9 mouse cellular contexts compared by ENCODE assay signal in the genomic region with DNA sequence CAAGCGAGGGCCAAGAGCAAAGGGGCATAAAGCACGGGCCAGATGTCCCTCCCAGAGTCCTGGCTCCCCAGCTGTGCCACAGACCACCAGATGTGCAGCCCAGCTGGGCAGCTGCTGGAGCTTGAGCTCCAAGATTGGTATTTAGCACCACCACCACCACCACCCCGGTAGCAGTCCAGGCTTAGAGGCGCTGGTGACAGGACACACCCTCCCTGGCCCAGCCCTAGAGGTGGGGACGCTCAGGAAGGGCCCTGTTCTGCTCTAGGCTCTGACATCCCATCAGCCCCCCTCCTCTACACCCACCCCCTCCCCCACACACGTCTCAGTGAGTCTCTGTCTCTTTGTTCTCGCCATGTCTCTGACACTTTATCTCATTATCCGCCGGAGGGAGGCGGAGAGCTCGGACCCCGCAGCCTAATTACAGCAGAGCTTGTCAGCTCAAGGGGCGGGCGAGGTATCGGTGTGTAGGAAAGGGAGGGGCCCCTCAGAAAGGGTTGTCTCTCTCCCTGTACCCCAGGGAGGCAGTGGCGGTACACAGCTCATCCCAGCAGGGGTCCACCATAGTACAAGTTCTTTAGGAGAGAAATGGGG. TPM values are rescaled to one million over a fixed set of nuclear protein-coding genes. Genes with fewer than 3 reads are reported as not detected.
A peak's percentile ranks its signal among the peaks of the same experiment; 100 is the strongest.
DNase-seq lines count a peak whose midpoint lies in the region; ATAC-seq lines count a peak whose summit lies in the region.
"Had no signal": no experiment of that assay in that cellular context is flagged by ENCODE, and none has a peak within 500 bp of the region (broad histone marks: within the 10 kb centered on the region; RNA-seq: fewer than 3 reads in every experiment).

No protein-coding gene starts in this region.

- ATAC-seq in heart, embryonic 14.5 days (ENCODE audit: insufficient number of reproducible peaks, insufficient read depth, low FRiP score, low read depth): no peak
- peak; percentile 23; the same call in 1 of the 2 replicates for ATAC-seq in intestine, embryonic 16.5 days
- ATAC-seq in neural tube, embryonic 12.5 days (ENCODE audit: low FRiP score, low read depth): 0 out of 2 replicates have a peak, but pooled peaks have one; percentile 8

- peaks cover 44 to 57% of the 10 kb centered on the region in 2 experiments for H3K4me1 ChIP-seq in heart, embryonic 14.5 days (ENCODE audit: control insufficient read depth in 2 of 2, insufficient read depth in 2 of 2, low read length in 2 of 2)
- peaks cover 72% of the 10 kb centered on the region for H3K4me1 ChIP-seq in intestine, embryonic 16.5 days (ENCODE audit: control insufficient read depth, insufficient read depth, low read length)
- peaks cover 92% of the 10 kb centered on the region for H3K4me1 ChIP-seq in neural tube, embryonic 12.5 days

- H3K4me3 ChIP-seq in heart, embryonic 14.5 days (ENCODE audit: control insufficient read depth in 1 of 2, insufficient read depth in 1 of 2, low read depth in 1 of 2, low read length in 2 of 2): peak overlapping the region; percentile 17 to 22; a peak in 3 of 4 replicates
- H3K4me3 ChIP-seq in intestine, embryonic 16.5 days (ENCODE audit: low read length): peak overlapping the region; percentile 36
- H3K4me3 ChIP-seq in neural tube, embryonic 12.5 days: peak overlapping the region; percentile 7; the same call in 1 of the 2 replicates

- H3K9ac ChIP-seq in heart, embryonic 14.5 days (ENCODE audit: low read length): peak overlapping the region; percentile 14; the same call in 1 of the 2 replicates
- H3K9ac ChIP-seq in intestine, embryonic 16.5 days (ENCODE audit: low read depth, low read length): peak overlapping the region; percentile 58
- H3K9ac ChIP-seq in neural tube, embryonic 12.5 days: 0 out of 2 replicates have a peak overlapping the region, but pooled peaks have one; percentile 26

- H3K4me2 ChIP-seq in heart, embryonic 14.5 days (ENCODE audit: low read length): peak overlapping the region; percentile 96
- peak overlapping the region; percentile 79 for H3K4me2 ChIP-seq in intestine, embryonic 16.5 days (ENCODE audit: low read depth, low read length)
- H3K4me2 ChIP-seq in neural tube, embryonic 12.5 days (replicated peaks): peak overlapping the region; percentile 76

- no peak overlapping the region for H3K27ac ChIP-seq in heart, embryonic 14.5 days (replicated peaks in 1 of 2; ENCODE audit: control insufficient read depth in 1 of 2, insufficient read depth in 1 of 2, low read depth in 2 of 2, low read length in 2 of 2)
- H3K27ac ChIP-seq in intestine, embryonic 16.5 days (ENCODE audit: low read length): no peak overlapping the region
- peak overlapping the region; percentile 66; the same call in 1 of the 2 replicates for H3K27ac ChIP-seq in neural tube, embryonic 12.5 days

- no peaks in the 10 kb centered on the region for H3K9me3 ChIP-seq in heart, embryonic 14.5 days (ENCODE audit: control insufficient read depth, low read length)
- no peaks in the 10 kb centered on the region for H3K9me3 ChIP-seq in intestine, embryonic 16.5 days (ENCODE audit: control insufficient read depth, low read length)
- H3K9me3 ChIP-seq in neural tube, embryonic 12.5 days: no peaks in the 10 kb centered on the region

- DNase-seq in heart, adult 8-10 months (ENCODE audit: low spot score): no peak
- DNase-seq in embryo, embryonic 11 days: peak; percentile 65
- DNase-seq in spleen, postnatal 36 days (ENCODE audit: low spot score in 2 of 2): no peak
- no peak for DNase-seq in spleen, postnatal 10 days (ENCODE audit: low spot score in 2 of 2)
- no peak for DNase-seq in lung, postnatal 10 days

- peaks cover 71% of the 10 kb centered on the region for H3K27me3 ChIP-seq in heart, embryonic 14.5 days (ENCODE audit: control insufficient read depth, insufficient read depth, low read length)
- peaks cover 64% of the 10 kb centered on the region for H3K27me3 ChIP-seq in intestine, embryonic 16.5 days (replicated peaks; ENCODE audit: control insufficient read depth, insufficient read depth, low read length)
- H3K27me3 ChIP-seq in neural tube, embryonic 12.5 days (replicated peaks): peaks cover 61% of the 10 kb centered on the region

- WGBS in heart, embryonic 14.5 days: under 1% methylated on average over 16 of the region's 16 CpGs
- WGBS in intestine, embryonic 16.5 days: 5% methylated on average over 16 of the region's 16 CpGs
- WGBS in neural tube, embryonic 12.5 days: under 1% methylated on average over 16 of the region's 16 CpGs

- H3K36me3 ChIP-seq in heart, embryonic 14.5 days (ENCODE audit: control insufficient read depth, insufficient read depth, low read length): peaks cover 15% of the 10 kb centered on the region
- peaks cover 8% of the 10 kb centered on the region for H3K36me3 ChIP-seq in intestine, embryonic 16.5 days (ENCODE audit: control insufficient read depth, insufficient read depth, low read length)
- peaks cover 12% of the 10 kb centered on the region for H3K36me3 ChIP-seq in neural tube, embryonic 12.5 days

RNA-seq across cellular contexts. Expression of a gene that starts 1.2 kb away (rescaled TPM):
- polyA plus RNA-seq in heart, embryonic 14.5 days (2014; fragmentation: Nextera tagmentation; extraction: Ambion mirVana): 31.2 and 34.2 TPM in 2 replicates
- total RNA-seq in heart, adult 8-10 months (2022): 10 to 100 TPM; 17.2 to 26.5 (median 21.6) TPM
- 64.5 and 64.6 TPM in 2 replicates for polyA plus RNA-seq in intestine, embryonic 16.5 days (2015; fragmentation: Nextera tagmentation; extraction: Ambion mirVana)
- polyA plus RNA-seq in neural tube, embryonic 12.5 days (2016; fragmentation: Nextera tagmentation; extraction: Ambion mirVana): 7.3 and 7.6 TPM in 2 replicates

RNA-seq across cellular contexts. Expression of a gene that starts 8.6 kb away (rescaled TPM):
- 71.7 and 73.0 TPM in 2 replicates for polyA plus RNA-seq in heart, embryonic 14.5 days (2014; fragmentation: Nextera tagmentation; extraction: Ambion mirVana)
- 10 to 100 TPM; 41.6 to 48.4 (median 44.5) TPM for total RNA-seq in heart, adult 8-10 months (2022)
- 146 and 170 TPM in 2 replicates for polyA plus RNA-seq in intestine, embryonic 16.5 days (2015; fragmentation: Nextera tagmentation; extraction: Ambion mirVana)
- 74.2 and 76.9 TPM in 2 replicates for polyA plus RNA-seq in neural tube, embryonic 12.5 days (2016; fragmentation: Nextera tagmentation; extraction: Ambion mirVana)

RNA-seq across cellular contexts. Expression of a gene that starts 12.1 kb away (rescaled TPM):
- polyA plus RNA-seq in heart, embryonic 14.5 days (2014; fragmentation: Nextera tagmentation; extraction: Ambion mirVana): 0.31 TPM in 1 of 2 replicates, not detected in the other
- total RNA-seq in heart, adult 8-10 months (2022): 1 to 10 TPM in 1 of 4 experiments, under 1 TPM in 2, not detected in 1; 0.66 to 1.5 (median 0.76) TPM
- polyA plus RNA-seq in intestine, embryonic 16.5 days (2015; fragmentation: Nextera tagmentation; extraction: Ambion mirVana): 0.32 and 0.67 TPM in 2 replicates
- 4.3 and 5.8 TPM in 2 replicates for polyA plus RNA-seq in neural tube, embryonic 12.5 days (2016; fragmentation: Nextera tagmentation; extraction: Ambion mirVana)

RNA-seq across cellular contexts. Expression of a gene that starts 20.8 kb away (rescaled TPM):
- 0.70 and 0.81 TPM in 2 replicates for polyA plus RNA-seq in heart, embryonic 14.5 days (2014; fragmentation: Nextera tagmentation; extraction: Ambion mirVana)
- total RNA-seq in heart, adult 8-10 months (2022): under 1 TPM; 0.22 to 0.66 (median 0.50) TPM
- polyA plus RNA-seq in intestine, embryonic 16.5 days (2015; fragmentation: Nextera tagmentation; extraction: Ambion mirVana): 4.3 and 4.4 TPM in 2 replicates
- 112 and 125 TPM in 2 replicates for polyA plus RNA-seq in neural tube, embryonic 12.5 days (2016; fragmentation: Nextera tagmentation; extraction: Ambion mirVana)
- polyA plus RNA-seq: spleen, adult 2 months had no signal
